Mouse (Mus musculus) lung, embryonic 15.5 days (tissue): ENCODE measurements around the gene Bahcc1. TPM values are rescaled to one million over a fixed set of nuclear protein-coding genes. Genes with fewer than 3 reads are reported as not detected.

ENCODE experiments used
- ATAC-seq: fragments of 200-750 bp; cut with Nextera tagmentation; 2 replicates; pipeline ENCODE4 v1.8.0; 2017; ENCODE audit warnings: moderate number of reproducible peaks, borderline replicate concordance; ENCODE audit not compliant: low FRiP score, low TSS enrichment; ENCODE audit errors: extremely low read depth
- H3K27ac ChIP-seq: fragments of 300-500 bp; sonication (generic); 2 replicates; pipeline ENCODE4 v1.5.1; 2015; ENCODE audit warnings: moderate library complexity, mild to moderate bottlenecking, inconsistent platforms
- H3K27me3 ChIP-seq: fragments of 300-500 bp; sonication (generic); 2 replicates; pipeline ENCODE4 v1.6.1; 2015; ENCODE audit warnings: inconsistent platforms
- H3K36me3 ChIP-seq: fragments of 300-500 bp; sonication (generic); 2 replicates; pipeline ENCODE4 v1.6.1; 2015; ENCODE audit warnings: inconsistent platforms
- H3K4me1 ChIP-seq: fragments of 300-500 bp; sonication (generic); 2 replicates; pipeline ENCODE4 v1.6.1; 2015; ENCODE audit warnings: inconsistent platforms
- H3K4me2 ChIP-seq: fragments of 300-500 bp; sonication (generic); 2 replicates; pipeline ENCODE4 v1.6.1; 2015; ENCODE audit warnings: inconsistent platforms, mild to moderate bottlenecking, moderate library complexity
- H3K4me3 ChIP-seq: fragments of 300-500 bp; sonication (generic); 2 replicates; pipeline ENCODE4 v1.5.1; 2015; ENCODE audit warnings: mild to moderate bottlenecking, inconsistent platforms
- H3K9ac ChIP-seq: fragments of 300-500 bp; sonication (generic); 2 replicates; pipeline ENCODE4 v1.6.1; 2015; ENCODE audit warnings: inconsistent platforms
- H3K9me3 ChIP-seq: fragments of 300-500 bp; sonication (generic); 2 replicates; pipeline ENCODE4 v1.6.1; 2016; ENCODE audit warnings: inconsistent platforms
- WGBS: fragments of 180-500 bp; shearing (Covaris S2); methylation state at CpG from one replicate; pipeline ENCODE4 v1.1.7; 2015; 5-methylcytosine and 5-hydroxymethylcytosine counted together
- polyA plus RNA-seq: library from polyadenylated mRNA; unstranded; fragments of >200 nt; fragmentation: Nextera tagmentation; extraction: Ambion mirVana; gene quantifications from 2 replicates; pipeline ENCODE4 v1.2.1, GENCODE M21; 2015

Gene Bahcc1
- polyA plus RNA-seq, 1 experiment from 2014 or later = 9.2 TPM

DNA sequence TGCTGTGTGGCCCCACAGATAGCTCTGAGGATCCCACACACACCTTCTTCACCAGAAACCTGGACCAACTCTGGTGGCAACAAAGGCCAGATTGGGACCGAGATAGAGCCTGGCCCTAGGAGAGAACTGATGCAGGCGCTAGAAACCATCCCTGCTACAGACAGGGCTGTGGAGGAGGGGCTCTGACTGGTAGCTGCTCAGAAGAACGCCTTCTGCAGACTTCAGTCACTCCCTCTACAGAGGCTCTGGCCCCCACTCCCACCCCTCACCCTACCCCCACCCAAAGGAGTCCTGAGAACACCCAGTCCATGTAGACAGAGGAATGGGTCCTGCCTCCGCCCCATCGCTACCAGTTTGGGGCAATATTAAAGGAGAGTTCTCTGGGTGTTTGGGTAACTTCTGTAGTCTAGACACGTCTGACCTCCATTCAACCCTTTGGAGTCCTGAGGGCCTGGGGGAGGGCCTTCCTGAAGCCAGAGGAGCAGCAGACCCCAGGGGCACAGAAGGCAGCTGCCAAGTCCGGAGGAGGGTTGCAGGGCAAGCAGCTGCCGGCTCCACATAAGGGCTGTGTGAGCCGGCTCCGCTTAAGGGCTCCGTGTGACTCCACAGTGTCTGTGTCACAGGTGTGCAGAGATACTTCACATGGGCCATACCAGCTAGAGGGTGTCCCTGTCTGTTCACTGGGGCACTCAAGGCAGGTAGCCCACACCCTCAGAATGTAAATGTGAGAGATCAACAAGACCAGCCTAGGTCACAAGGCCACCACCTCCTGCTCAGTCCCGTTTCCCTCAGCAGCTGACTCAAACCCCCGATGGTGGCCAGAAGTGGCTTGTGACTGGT lies 63.8 kb downstream of the Bahcc1 start:
- no peaks in the 10 kb centered on the region for H3K9me3 ChIP-seq
- H3K4me1 ChIP-seq = peaks cover 38% of the 10 kb centered on the region
- WGBS = 27% methylated on average over 13 of the region's 13 CpGs
- H3K36me3 ChIP-seq = no peaks in the 10 kb centered on the region
- H3K4me2 ChIP-seq = no peak overlapping the region
- no peak overlapping the region for H3K9ac ChIP-seq
- H3K27me3 ChIP-seq = no peaks in the 10 kb centered on the region; the same call in 1 of the 2 replicates
- ATAC-seq = peak; percentile 17; the same call in 1 of the 2 replicates
- H3K27ac ChIP-seq = no peak overlapping the region
- no peak overlapping the region for H3K4me3 ChIP-seq

DNA sequence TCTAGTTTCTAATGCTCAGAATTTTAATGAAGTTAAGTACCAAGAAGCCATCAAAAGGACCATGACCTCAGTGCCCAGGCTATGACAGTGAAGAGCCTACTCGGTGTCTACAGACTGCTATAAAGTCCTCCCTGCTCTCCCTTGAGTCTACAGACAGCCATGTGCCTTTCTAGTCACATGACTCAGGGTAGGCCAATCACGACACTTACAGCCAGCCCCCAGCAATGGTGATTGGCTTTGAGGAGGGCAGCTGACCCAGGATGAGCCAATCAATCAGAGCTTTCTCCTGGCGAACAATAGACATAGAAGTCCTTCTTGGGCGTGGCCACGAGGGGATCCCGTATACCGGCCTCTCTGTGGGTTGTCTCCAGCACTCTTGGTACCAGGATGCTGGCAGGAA lies 65.0 kb downstream of the Bahcc1 start:
- Histone ChIP-seq H3K9me3 (no peaks in the 10 kb centered on the region), H3K27me3 (no peaks in the 10 kb centered on the region; the same call in 1 of the 2 replicates), H3K4me2 (no peak overlapping the region), H3K36me3 (no peaks in the 10 kb centered on the region), H3K9ac (no peak overlapping the region), H3K27ac (no peak overlapping the region), H3K4me1 (peaks cover 32% of the 10 kb centered on the region), H3K4me3 (no peak overlapping the region)
- 69% methylated on average over 7 of the region's 7 CpGs for WGBS
- no peak for ATAC-seq

DNA sequence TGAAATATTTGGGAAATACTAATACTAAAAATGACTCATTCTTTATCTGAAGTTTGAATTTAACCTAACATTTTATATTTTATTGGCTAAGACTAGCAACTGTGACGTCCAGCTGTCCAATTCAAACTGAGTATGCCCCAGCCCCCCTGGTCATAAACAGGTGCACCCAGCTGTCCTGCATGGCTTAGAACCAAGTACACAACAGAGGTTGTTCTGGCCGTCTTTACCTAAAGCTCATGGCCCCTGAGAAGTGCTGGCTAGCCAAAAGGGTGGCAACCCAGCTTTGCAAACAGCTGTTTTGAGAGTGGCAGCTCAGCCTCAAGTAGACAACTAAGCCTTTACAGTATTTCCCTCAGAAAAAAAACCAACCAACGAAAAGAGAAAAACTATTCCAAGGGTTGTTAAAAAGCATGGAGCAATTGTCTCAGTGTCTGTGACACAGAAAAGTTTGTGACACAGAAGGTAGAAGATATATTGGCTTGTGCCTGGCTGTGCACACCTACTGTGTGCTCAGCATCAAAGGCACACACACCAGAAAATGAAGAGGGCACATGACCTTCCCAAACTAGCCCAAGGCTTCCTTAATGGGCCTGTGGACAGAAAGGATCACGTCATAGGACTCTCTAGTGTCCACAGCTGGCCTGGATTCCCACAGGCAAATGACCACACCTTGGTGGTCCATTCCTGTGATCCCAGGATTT lies 65.8 kb downstream of the Bahcc1 start:
- ATAC-seq = no peak
- WGBS = 75% methylated on average over 4 of the region's 4 CpGs
- H3K4me3 ChIP-seq = no peak overlapping the region
- H3K27me3 ChIP-seq = peaks cover 3% of the 10 kb centered on the region; the same call in 1 of the 2 replicates
- no peak overlapping the region for H3K27ac ChIP-seq
- H3K36me3 ChIP-seq = no peaks in the 10 kb centered on the region
- H3K4me2 ChIP-seq = no peak overlapping the region
- H3K9me3 ChIP-seq = no peaks in the 10 kb centered on the region
- H3K4me1 ChIP-seq = peaks cover 23% of the 10 kb centered on the region
- no peak overlapping the region for H3K9ac ChIP-seq

DNA sequence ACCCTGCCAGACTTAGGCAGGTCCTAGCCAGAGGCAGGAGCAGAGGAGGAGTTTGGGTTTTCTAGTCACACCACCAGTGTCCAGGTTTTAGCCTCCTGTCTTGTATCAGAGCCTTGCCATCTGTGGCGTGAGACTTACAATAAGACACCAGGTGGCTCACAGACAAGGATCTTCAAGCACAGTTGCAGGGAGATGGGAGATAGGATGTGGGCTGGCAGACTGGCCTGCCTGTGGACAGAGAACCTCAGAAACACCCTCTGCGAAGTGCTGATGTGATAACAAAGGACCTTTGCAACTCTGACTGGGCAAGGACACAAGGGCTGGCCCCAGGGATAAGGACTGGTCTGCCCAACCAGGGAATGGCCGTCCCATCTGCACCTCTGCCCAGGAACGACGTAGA lies 66.7 kb downstream of the Bahcc1 start:
- 45% methylated on average over 5 of the region's 5 CpGs for WGBS
- no peaks in the 10 kb centered on the region for H3K36me3 ChIP-seq
- no peak overlapping the region for H3K9ac ChIP-seq
- H3K4me2 ChIP-seq = no peak overlapping the region
- peaks cover 3% of the 10 kb centered on the region; the same call in 1 of the 2 replicates for H3K27me3 ChIP-seq
- H3K4me1 ChIP-seq = peaks cover 26% of the 10 kb centered on the region
- H3K27ac ChIP-seq = no peak overlapping the region
- no peaks in the 10 kb centered on the region for H3K9me3 ChIP-seq
- ATAC-seq = no peak
- no peak overlapping the region for H3K4me3 ChIP-seq

DNA sequence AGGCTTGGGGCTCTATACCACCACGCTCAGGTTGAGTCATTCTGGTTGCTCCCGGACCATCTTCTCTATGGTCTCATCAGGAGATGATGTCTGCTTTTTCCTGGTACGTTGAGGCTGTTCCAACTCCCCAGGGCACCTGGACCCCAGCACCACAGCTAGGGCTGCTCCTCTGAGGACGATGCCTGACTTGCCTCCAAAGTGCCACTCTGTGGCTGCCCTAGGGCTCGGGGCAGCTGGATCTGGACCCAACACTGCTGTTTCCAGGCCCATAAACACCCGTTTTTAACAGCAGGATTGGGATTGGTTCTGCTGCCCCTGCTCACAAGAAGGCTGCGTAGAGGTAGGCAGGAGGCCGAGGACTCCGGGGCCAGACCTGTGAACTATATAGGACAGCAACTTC lies 70.4 kb downstream of the Bahcc1 start:
- H3K4me1 ChIP-seq = peaks cover 38% of the 10 kb centered on the region
- H3K4me2 ChIP-seq = no peak overlapping the region
- no peak overlapping the region for H3K27ac ChIP-seq
- no peak for ATAC-seq
- no peak overlapping the region for H3K9ac ChIP-seq
- no peak overlapping the region for H3K4me3 ChIP-seq
- H3K9me3 ChIP-seq = no peaks in the 10 kb centered on the region
- no peaks in the 10 kb centered on the region for H3K36me3 ChIP-seq
- peaks cover 14% of the 10 kb centered on the region; the same call in 1 of the 2 replicates for H3K27me3 ChIP-seq
- WGBS = 85% methylated on average over 9 of the region's 9 CpGs

DNA sequence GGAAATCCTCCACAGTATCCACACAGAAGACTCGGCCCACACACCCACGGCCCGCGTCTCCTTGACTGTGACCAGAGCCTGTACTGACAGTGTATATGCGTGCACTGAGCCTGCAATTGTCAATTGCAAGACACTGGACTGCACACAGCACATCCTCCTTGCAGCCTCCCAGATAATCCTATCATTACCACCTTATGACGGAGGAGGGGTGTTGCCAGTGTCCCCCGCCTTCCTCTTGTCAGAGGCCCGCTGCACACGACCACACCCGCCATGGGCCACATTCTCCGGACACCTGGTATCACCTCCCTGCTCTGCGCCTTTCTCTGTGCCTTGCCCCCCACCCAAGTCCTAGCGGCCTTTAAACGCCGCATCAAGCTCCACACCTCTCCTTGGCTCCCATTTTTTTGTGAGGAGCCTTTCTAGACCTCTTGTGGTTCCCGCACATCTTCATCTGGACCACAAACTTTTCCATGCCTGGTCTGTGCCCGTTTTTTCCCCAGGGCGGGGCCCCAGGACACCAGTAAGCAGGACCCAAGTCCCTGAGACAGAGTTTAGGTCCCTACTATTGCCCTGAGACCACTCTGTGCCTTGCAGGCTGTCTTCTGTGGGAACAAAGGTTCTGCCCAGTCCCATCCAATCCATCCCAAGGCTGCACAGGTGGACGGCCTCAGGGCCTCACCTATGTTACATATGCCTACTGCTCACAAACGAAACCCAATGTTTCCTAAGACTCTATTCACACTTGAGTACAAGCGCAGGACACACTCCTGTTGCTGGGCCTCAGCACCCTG lies 71.0 kb downstream of the Bahcc1 start:
- Histone ChIP-seq H3K9ac (no peak overlapping the region), H3K4me1 (peaks cover 42% of the 10 kb centered on the region), H3K27ac (no peak overlapping the region; the same call in 1 of the 2 replicates), H3K36me3 (no peaks in the 10 kb centered on the region), H3K9me3 (no peaks in the 10 kb centered on the region), H3K4me2 (no peak overlapping the region), H3K27me3 (peaks cover 14% of the 10 kb centered on the region; the same call in 1 of the 2 replicates), H3K4me3 (no peak overlapping the region)
- no peak for ATAC-seq
- 86% methylated on average over 21 of the region's 21 CpGs for WGBS

DNA sequence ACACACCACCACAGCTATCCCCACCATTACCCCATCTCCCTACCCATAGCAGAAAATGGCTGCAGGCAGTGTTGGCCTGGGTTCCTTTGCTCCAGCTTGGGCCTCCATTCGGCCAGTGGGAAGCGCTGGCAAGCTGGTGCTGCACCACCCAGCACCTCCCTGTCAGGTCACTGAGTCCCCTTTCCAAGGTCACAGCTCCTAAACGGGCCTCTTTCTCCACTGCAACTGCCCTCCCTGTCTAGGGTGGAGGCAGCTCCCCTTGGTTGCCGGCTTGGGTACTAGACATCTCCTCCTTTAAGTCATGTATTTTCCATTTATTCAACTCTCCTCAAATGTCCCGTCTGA lies 71.6 kb downstream of the Bahcc1 start:
- no peak for ATAC-seq
- Histone ChIP-seq H3K27me3 (peaks cover 14% of the 10 kb centered on the region; the same call in 1 of the 2 replicates), H3K9ac (no peak overlapping the region; the same call in 1 of the 2 replicates), H3K4me3 (no peak overlapping the region), H3K4me1 (peaks cover 42% of the 10 kb centered on the region), H3K27ac (peak overlapping the region; percentile 69; the same call in 1 of the 2 replicates), H3K4me2 (peak overlapping the region; percentile 86), H3K9me3 (no peaks in the 10 kb centered on the region), H3K36me3 (no peaks in the 10 kb centered on the region)
- WGBS = 31% methylated on average over 5 of the region's 5 CpGs

DNA sequence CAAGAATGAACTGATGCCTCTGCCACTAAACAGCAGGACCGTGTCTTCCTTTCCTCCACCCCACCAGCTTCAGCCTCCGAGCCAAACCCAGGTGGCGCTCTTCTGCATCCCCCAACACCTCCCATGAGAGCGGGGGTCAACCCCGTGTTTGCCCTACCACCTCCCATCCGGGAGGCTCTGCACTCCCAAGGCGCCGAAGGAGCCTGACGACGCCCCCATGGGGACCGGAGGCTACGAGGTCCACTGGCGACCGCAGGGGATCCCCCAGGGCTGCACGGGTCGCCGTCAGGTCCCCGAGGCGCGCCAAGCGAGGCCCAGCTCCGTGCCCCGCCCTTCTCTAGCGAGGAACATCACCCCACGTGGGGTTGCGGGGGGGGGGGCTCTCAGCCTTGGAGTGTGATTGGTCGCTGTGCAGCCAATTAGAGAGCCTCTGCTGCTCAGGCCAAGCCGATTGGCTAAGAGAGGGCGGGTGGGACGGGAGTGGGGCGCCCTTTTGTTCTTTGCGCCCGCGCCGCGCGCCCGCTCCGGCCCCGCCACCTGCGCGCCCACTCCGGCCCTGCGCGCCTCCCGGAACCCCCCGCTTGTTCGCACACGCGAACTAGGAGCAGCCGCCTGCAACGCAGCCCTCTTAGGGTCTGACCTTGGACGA lies 72.3 kb downstream of the Bahcc1 start:
- peak; percentile 94 for ATAC-seq
- Histone ChIP-seq H3K27me3 (peaks cover 14% of the 10 kb centered on the region; the same call in 1 of the 2 replicates), H3K4me2 (peak overlapping the region; percentile 86), H3K36me3 (no peaks in the 10 kb centered on the region), H3K4me3 (peak overlapping the region; percentile 47), H3K9ac (peak overlapping the region; percentile 42), H3K27ac (peak overlapping the region; percentile 88), H3K9me3 (no peaks in the 10 kb centered on the region), H3K4me1 (peaks cover 42% of the 10 kb centered on the region)
- 1% methylated on average over 51 of the region's 53 CpGs for WGBS

DNA sequence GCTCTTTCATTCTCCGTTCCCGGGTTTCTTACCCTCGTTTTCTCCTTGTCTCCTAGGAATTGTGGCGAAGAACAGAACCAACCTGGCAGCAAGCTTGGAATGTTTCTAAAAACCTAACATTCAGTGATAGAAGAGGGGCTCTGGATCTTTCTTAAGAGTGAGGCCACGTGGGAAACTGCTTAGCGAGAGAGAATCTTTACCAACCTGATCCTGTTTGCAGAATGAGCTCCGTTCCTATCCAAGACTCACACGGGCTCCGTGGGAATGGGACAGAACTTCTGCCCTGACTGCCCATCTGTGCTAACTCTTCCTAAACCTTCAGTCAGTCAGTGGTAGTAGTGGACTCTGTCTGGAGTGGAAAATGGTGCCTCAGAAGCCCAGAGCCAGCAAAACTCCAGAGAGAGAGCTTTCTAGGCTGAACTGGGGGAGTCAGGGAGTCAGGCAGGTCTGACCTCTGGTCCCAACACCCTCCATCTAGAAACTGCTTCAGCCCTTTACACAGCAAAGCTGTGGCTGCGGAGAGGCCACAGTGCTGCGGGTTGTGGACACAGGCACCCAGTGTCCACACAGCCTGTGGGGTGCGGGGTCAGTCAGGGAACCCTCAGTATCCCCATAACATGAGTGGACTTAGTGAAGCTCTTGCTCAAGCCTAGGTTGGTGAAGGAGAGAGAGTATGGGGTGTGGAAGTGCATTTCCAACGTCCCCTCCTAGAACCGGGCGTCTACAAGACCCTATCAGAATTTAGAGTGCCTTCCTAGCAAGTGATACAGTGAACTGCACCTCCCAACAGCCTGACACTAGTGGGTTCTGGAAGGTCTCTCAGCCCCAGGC lies 73.0 kb downstream of the Bahcc1 start:
- Histone ChIP-seq H3K4me3 (peak overlapping the region; percentile 47), H3K36me3 (no peaks in the 10 kb centered on the region), H3K4me2 (peak overlapping the region; percentile 86), H3K9ac (peak overlapping the region; percentile 39), H3K4me1 (peaks cover 47% of the 10 kb centered on the region), H3K9me3 (no peaks in the 10 kb centered on the region), H3K27me3 (peaks cover 14% of the 10 kb centered on the region; the same call in 1 of the 2 replicates), H3K27ac (peak overlapping the region; percentile 88)
- no peak for ATAC-seq
- 19% methylated on average over 15 of the region's 15 CpGs for WGBS

DNA sequence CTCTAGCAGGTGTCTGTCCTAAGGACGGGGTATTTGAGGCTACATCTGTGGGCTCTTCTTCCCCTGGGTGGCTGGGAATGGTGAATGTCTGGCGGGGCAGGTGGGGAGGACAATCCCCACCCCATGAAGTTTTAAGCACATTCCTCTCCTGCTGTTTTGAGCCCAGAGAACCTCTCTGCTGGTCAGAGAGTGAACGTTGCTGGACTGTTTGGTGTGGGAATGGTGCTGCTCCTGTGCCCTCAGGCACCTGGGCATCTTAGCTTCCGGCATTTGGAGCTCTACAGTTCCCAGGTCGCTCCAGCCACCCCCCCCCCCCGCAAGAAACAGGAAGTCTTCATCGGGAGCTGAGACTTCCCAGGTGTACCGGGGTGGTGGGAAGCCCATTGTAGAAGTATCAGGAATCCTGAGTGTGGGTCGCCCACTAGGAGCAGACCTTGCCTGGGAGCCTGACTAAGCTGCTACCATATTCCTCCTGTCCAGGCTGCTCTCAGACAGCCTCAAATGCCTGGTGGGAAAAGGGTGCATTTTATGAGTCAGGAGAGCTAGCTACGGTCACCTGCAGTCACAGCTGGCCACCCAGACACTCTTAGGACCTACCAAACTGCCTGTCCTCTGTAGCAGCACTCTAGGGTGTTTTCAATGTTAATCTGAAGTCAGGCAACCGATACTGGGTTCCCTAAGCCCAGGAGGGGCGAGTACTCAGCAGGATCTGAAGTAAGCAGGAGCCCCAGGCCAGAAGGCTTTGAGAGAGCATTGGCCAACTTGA lies 73.8 kb downstream of the Bahcc1 start:
- H3K27ac ChIP-seq = peak overlapping the region; percentile 88
- H3K9ac ChIP-seq = peak overlapping the region; percentile 39; the same call in 1 of the 2 replicates

More for the DNA sequence above, 73.8 kb downstream of the Bahcc1 start:
- H3K4me3 ChIP-seq = no peak overlapping the region
- no peaks in the 10 kb centered on the region for H3K36me3 ChIP-seq
- no peak for ATAC-seq
- H3K27me3 ChIP-seq = peaks cover 14% of the 10 kb centered on the region; the same call in 1 of the 2 replicates
- H3K9me3 ChIP-seq = no peaks in the 10 kb centered on the region
- peaks cover 53% of the 10 kb centered on the region for H3K4me1 ChIP-seq
- peak overlapping the region; percentile 86 for H3K4me2 ChIP-seq
- 42% methylated on average over 12 of the region's 12 CpGs for WGBS
